Mouse (Mus musculus): Measurements from ENCODE around the gene Apoc2. TPM values are rescaled to one million over a fixed set of nuclear protein-coding genes. Genes with fewer than 3 reads are reported as not detected.

Gene Apoc2
- polyA plus RNA-seq (2015; fragmentation: Nextera tagmentation; extraction: Ambion mirVana): not detected in 2 replicates

DNA sequence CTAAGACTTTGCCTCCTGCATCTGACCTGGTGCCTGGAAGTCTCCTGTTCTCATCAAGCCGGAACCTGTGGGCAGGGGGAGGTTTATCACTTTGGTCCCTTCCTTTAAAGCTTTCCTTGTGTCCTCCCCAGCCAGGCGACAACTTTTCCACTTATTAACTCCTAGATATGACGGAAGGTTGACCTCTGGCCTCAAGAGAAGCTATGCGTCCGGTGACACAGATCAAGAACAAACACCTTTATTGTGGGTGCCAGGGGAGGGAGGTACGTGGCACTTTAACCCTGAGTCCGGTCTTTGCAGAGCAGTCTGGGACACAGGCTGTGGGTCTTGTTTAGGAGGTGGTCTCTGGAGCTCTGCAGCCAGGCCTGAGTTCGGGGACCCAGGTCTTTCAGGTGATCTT, at the start of gene Apoc2:
Gene Apoc2 (minus strand): TSS at position 70 of the 400 bp plus-strand sequence.
- Histone ChIP-seq H3K9me3 (ENCODE audit: control insufficient read depth, low read length) (no peaks in the 10 kb centered on the region), H3K4me3 (ENCODE audit: low read length) (no peak within 1 kb of the TSS), H3K27ac (ENCODE audit: low read depth, low read length) (no peak within 1 kb of the TSS), H3K9ac (ENCODE audit: low read depth, low read length) (no peak within 1 kb of the TSS), H3K27me3 (replicated peaks; ENCODE audit: control insufficient read depth, insufficient read depth, low read length) (no peaks in the 10 kb centered on the region), H3K36me3 (ENCODE audit: control insufficient read depth, insufficient read depth, low read length) (no peaks in the 10 kb centered on the region), H3K4me1 (ENCODE audit: control insufficient read depth, insufficient read depth, low read depth, low read length) (no peaks in the 10 kb centered on the region), H3K4me2 (ENCODE audit: low read length) (no peak within 1 kb of the TSS)
- 79% methylated on average over 8 of the region's 8 CpGs for WGBS
- no peak for ATAC-seq

- Histone ChIP-seq H3K9me3 (ENCODE audit: control insufficient read depth, low read length) (no peaks in the 10 kb centered on the region), H3K36me3 (ENCODE audit: control insufficient read depth, insufficient read depth, low read length) (peaks cover 53% of the 10 kb centered on the region), H3K4me1 (ENCODE audit: control insufficient read depth, insufficient read depth, low read depth, low read length) (no peaks in the 10 kb centered on the region), H3K4me3 (ENCODE audit: low read length) (no peak overlapping the region), H3K9ac (ENCODE audit: low read depth, low read length) (no peak overlapping the region), H3K27ac (ENCODE audit: low read depth, low read length) (no peak overlapping the region), H3K27me3 (replicated peaks; ENCODE audit: control insufficient read depth, insufficient read depth, low read length) (no peaks in the 10 kb centered on the region), H3K4me2 (ENCODE audit: low read length) (no peak overlapping the region)
- 87% methylated on average over 4 of the region's 4 CpGs for WGBS
- no peak for ATAC-seq
Observed at GRCm38 (mm10) chr7:19726541-19726940, 48.8 kb upstream of the Apoc2 start.

- ATAC-seq: no peak
- 92% methylated on average over 12 of the region's 12 CpGs for WGBS
Observed at GRCm38 (mm10) chr7:19724167-19724566, 46.4 kb upstream of the Apoc2 start.

DNA sequence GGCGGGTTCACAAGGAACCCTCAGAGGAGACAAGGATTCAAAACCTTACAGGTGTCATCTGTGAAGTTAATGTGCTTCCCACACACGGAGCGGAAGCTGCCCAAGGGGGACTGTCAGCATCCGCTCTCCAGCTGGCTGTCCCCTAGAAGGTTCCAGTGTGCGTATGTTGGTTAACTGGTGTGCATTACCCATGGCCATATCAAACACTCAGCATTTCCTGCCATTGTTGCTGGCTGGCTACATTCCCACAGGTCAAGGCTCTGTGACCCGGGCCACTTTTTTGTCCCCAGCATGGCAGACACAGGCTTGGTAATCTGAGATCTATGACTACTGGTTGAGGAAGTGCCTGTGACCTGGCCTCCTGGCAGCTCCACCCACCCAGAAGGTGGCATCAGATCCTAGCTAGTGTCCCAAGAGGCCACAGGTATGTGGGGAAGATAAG, 45.0 kb upstream of the Apoc2 start:
- peaks cover 2% of the 10 kb centered on the region for H3K9me3 ChIP-seq (ENCODE audit: control insufficient read depth, low read length)
- no peaks in the 10 kb centered on the region for H3K27me3 ChIP-seq (replicated peaks; ENCODE audit: control insufficient read depth, insufficient read depth, low read length)
- 90% methylated on average over 6 of the region's 6 CpGs for WGBS
- H3K36me3 ChIP-seq (ENCODE audit: control insufficient read depth, insufficient read depth, low read length): peaks cover 43% of the 10 kb centered on the region
- H3K4me2 ChIP-seq (ENCODE audit: low read length): no peak overlapping the region
- H3K27ac ChIP-seq (ENCODE audit: low read depth, low read length): no peak overlapping the region
- no peak overlapping the region for H3K4me3 ChIP-seq (ENCODE audit: low read length)
- H3K4me1 ChIP-seq (ENCODE audit: control insufficient read depth, insufficient read depth, low read depth, low read length): no peaks in the 10 kb centered on the region
- no peak for ATAC-seq
- H3K9ac ChIP-seq (ENCODE audit: low read depth, low read length): no peak overlapping the region

More at GRCm38 (mm10) chr7:19724167-19724566, 46.4 kb upstream of the Apoc2 start:
- Histone ChIP-seq H3K4me3 (ENCODE audit: low read length) (no peak overlapping the region), H3K27ac (ENCODE audit: low read depth, low read length) (no peak overlapping the region), H3K9me3 (ENCODE audit: control insufficient read depth, low read length) (peaks cover 2% of the 10 kb centered on the region), H3K27me3 (replicated peaks; ENCODE audit: control insufficient read depth, insufficient read depth, low read length) (no peaks in the 10 kb centered on the region), H3K9ac (ENCODE audit: low read depth, low read length) (no peak overlapping the region), H3K36me3 (ENCODE audit: control insufficient read depth, insufficient read depth, low read length) (peaks cover 46% of the 10 kb centered on the region), H3K4me2 (ENCODE audit: low read length) (no peak overlapping the region), H3K4me1 (ENCODE audit: control insufficient read depth, insufficient read depth, low read depth, low read length) (no peaks in the 10 kb centered on the region)

DNA sequence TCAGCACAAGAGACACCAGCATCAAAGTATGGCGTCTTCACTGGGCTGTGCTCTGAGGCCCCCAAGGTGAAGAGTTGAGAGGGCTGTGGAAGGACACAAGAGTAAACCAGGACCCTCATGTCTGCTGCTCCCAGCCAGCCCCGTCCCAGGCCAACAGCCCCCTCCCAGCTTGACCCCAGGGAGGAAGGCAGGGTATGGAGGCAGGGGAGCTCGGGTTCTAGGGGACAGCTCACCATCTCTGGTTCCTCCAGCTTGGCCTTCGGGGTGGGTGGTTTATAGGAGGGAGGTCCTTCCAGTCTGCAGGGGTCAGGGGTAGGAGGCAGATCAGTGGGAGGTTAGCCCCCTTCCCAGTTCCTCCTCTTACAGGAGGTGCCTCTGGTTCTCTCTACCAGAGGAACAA, 41.5 kb upstream of the Apoc2 start:
- H3K4me2 ChIP-seq (ENCODE audit: low read length): no peak overlapping the region
- H3K36me3 ChIP-seq (ENCODE audit: control insufficient read depth, insufficient read depth, low read length): peaks cover 21% of the 10 kb centered on the region
- H3K9me3 ChIP-seq (ENCODE audit: control insufficient read depth, low read length): peaks cover 2% of the 10 kb centered on the region
- 85% methylated on average over 4 of the region's 4 CpGs for WGBS
- H3K4me1 ChIP-seq (ENCODE audit: control insufficient read depth, insufficient read depth, low read depth, low read length): peaks cover 9% of the 10 kb centered on the region
- no peak overlapping the region for H3K4me3 ChIP-seq (ENCODE audit: low read length)
- H3K27me3 ChIP-seq (replicated peaks; ENCODE audit: control insufficient read depth, insufficient read depth, low read length): no peaks in the 10 kb centered on the region
- ATAC-seq: no peak
- H3K27ac ChIP-seq (ENCODE audit: low read depth, low read length): no peak overlapping the region
- no peak overlapping the region for H3K9ac ChIP-seq (ENCODE audit: low read depth, low read length)

DNA sequence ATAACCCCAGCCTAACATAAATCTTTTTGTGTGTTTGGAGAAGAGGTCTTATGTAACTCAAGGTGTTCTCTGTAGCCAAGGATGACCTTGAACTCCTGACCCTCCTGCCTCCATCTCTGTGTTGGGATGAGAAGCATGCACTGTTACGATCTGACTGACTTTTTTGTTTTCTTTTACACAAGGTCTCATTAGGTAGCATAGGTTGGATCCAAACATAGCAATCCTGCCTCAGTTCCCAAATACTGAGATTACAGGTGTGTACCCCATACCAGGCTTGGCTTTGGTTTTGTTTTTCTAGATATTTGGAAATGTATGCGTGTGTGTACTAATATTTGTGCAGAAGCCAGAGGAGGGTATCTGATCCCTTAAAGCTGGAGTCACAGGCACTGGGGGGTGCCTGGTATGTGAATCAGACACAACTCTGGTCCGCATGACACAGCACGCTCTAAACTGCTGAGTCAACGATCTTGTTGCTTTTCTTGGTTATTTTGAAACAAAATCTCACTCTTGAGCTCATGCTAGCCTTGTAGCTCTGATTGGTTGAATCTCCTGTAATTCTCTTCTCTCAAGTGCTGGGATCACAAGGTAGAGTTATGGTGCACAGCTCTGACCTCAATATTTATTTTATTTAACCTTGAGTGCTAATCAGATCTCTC, 40.7 kb upstream of the Apoc2 start:
- Histone ChIP-seq H3K27me3 (replicated peaks; ENCODE audit: control insufficient read depth, insufficient read depth, low read length) (no peaks in the 10 kb centered on the region), H3K9ac (ENCODE audit: low read depth, low read length) (no peak overlapping the region), H3K27ac (ENCODE audit: low read depth, low read length) (no peak overlapping the region), H3K4me1 (ENCODE audit: control insufficient read depth, insufficient read depth, low read depth, low read length) (peaks cover 16% of the 10 kb centered on the region), H3K9me3 (ENCODE audit: control insufficient read depth, low read length) (peaks cover 2% of the 10 kb centered on the region), H3K4me2 (ENCODE audit: low read length) (no peak overlapping the region), H3K36me3 (ENCODE audit: control insufficient read depth, insufficient read depth, low read length) (peaks cover 13% of the 10 kb centered on the region), H3K4me3 (ENCODE audit: low read length) (no peak overlapping the region)
- no peak for ATAC-seq
- WGBS: 96% methylated on average over 5 of the region's 5 CpGs

DNA sequence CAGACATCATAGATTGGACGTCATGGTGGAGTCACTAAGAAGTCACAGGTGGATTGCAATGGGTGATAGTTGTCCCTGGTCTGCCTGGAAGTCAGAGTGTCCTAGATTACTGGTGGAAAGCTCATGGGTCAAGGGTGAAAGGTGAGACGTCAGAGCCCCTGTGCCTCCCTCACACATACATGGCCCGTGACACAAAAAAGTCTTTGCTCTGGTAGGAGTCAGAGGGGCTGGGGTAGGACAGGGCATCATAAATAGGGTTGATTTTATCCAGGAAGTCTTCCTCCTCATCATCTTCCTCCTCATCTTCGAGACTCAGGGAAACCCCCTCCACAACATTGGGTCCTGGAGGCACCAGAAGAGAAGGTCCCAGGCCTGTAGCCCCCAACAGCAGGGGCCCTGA, 39.6 kb upstream of the Apoc2 start:
- Histone ChIP-seq H3K27ac (ENCODE audit: low read depth, low read length) (no peak overlapping the region), H3K4me2 (ENCODE audit: low read length) (no peak overlapping the region), H3K4me3 (ENCODE audit: low read length) (no peak overlapping the region), H3K27me3 (replicated peaks; ENCODE audit: control insufficient read depth, insufficient read depth, low read length) (no peaks in the 10 kb centered on the region), H3K9ac (ENCODE audit: low read depth, low read length) (no peak overlapping the region), H3K36me3 (ENCODE audit: control insufficient read depth, insufficient read depth, low read length) (peaks cover 8% of the 10 kb centered on the region), H3K9me3 (ENCODE audit: control insufficient read depth, low read length) (peaks cover 2% of the 10 kb centered on the region), H3K4me1 (ENCODE audit: control insufficient read depth, insufficient read depth, low read depth, low read length) (peaks cover 16% of the 10 kb centered on the region)
- no peak for ATAC-seq
- WGBS: 86% methylated on average over 4 of the region's 4 CpGs

DNA sequence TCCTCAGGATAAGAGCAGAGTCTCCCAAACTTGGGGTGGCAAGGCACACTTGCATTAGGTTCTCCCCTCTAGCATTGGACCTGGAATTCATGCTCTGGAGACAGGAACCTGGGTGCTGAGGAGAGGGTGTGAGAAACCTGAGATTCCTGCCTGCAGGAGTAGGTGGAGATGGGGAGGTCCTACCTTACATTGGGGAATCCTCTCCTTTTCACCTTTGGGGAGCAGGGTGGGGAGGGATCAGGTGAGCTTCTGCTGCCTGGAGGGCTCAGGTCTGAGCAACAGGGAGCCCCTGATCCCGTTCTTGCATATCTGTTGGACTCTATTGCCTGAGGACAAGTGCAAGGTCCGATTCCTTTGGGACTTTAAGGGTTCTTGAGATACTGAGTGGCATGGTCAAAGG, 39.1 kb upstream of the Apoc2 start:
- Histone ChIP-seq H3K4me2 (ENCODE audit: low read length) (peak overlapping the region; percentile 70), H3K36me3 (ENCODE audit: control insufficient read depth, insufficient read depth, low read length) (peaks cover 8% of the 10 kb centered on the region), H3K9me3 (ENCODE audit: control insufficient read depth, low read length) (peaks cover 2% of the 10 kb centered on the region), H3K4me3 (ENCODE audit: low read length) (peak overlapping the region; percentile 6), H3K9ac (ENCODE audit: low read depth, low read length) (no peak overlapping the region; the same call in 1 of the 2 replicates), H3K27me3 (replicated peaks; ENCODE audit: control insufficient read depth, insufficient read depth, low read length) (no peaks in the 10 kb centered on the region), H3K27ac (ENCODE audit: low read depth, low read length) (peak overlapping the region; percentile 91), H3K4me1 (ENCODE audit: control insufficient read depth, insufficient read depth, low read depth, low read length) (peaks cover 16% of the 10 kb centered on the region)
- no peak for ATAC-seq
- WGBS: 83% methylated on average over 2 of the region's 2 CpGs

DNA sequence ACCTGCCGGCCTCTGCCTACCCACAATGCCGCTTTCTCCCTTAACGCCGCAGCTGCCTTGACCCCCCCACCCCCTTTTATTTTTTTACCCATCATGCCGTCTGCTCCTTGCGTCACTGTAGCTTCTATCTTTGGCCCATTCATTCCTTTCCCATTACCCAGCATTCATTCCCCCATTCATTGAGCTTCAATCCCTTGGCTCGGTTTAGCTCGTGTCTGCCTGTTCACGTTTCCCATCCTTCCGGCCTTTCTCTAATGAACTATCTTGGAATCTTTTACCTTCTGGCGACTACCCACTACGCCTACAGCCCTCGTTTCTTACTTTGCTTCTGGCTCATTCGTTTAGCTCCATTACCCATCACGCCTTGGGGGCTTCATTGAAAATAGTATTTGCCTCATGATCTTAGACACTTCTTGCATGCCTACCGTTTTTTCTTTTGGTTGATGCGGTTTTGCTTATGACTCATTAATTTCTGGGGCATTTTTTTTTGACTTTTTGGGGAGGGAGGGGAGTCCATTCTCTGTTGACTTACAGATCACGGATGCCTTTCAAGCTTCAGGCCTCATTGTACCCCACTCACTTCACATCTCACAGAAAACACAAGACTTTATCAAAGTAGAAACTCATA, 38.4 kb upstream of the Apoc2 start:
- peak overlapping the region; percentile 70 for H3K4me2 ChIP-seq (ENCODE audit: low read length)
- H3K9ac ChIP-seq (ENCODE audit: low read depth, low read length): peak overlapping the region; percentile 56
- H3K4me1 ChIP-seq (ENCODE audit: control insufficient read depth, insufficient read depth, low read depth, low read length): peaks cover 16% of the 10 kb centered on the region
- H3K36me3 ChIP-seq (ENCODE audit: control insufficient read depth, insufficient read depth, low read length): peaks cover 3% of the 10 kb centered on the region
- H3K27me3 ChIP-seq (replicated peaks; ENCODE audit: control insufficient read depth, insufficient read depth, low read length): no peaks in the 10 kb centered on the region
- WGBS: 5% methylated on average over 18 of the region's 18 CpGs
- no peak for ATAC-seq
- H3K27ac ChIP-seq (ENCODE audit: low read depth, low read length): peak overlapping the region; percentile 91
- H3K9me3 ChIP-seq (ENCODE audit: control insufficient read depth, low read length): peaks cover under 1% of the 10 kb centered on the region
- peak overlapping the region; percentile 42 for H3K4me3 ChIP-seq (ENCODE audit: low read length)

All from hindbrain, embryonic 16.5 days (tissue).